Mouse (Mus musculus) midbrain, embryonic 12.5 days (tissue): Measurements from ENCODE around the gene Vwa2. TPM values are rescaled to one million over a fixed set of nuclear protein-coding genes. Genes with fewer than 3 reads are reported as not detected.

ENCODE experiments used
- ATAC-seq: fragments of 200-750 bp; cut with Nextera tagmentation; 2 replicates; pipeline ENCODE4 v1.8.0; 2017; ENCODE audit warnings: low read depth, moderate TSS enrichment, moderate library complexity; ENCODE audit not compliant: low FRiP score
- H3K27ac ChIP-seq: fragments of 300-500 bp; sonication (generic); replicated peaks from 2 replicates; pipeline ENCODE4 v1.5.1; 2016; ENCODE audit warnings: mild to moderate bottlenecking
- H3K27me3 ChIP-seq: fragments of 300-500 bp; sonication (generic); 2 replicates; pipeline ENCODE4 v1.6.1; 2016; ENCODE audit warnings: mild to moderate bottlenecking
- H3K36me3 ChIP-seq: fragments of 300-500 bp; sonication (generic); 2 replicates; pipeline ENCODE4 v1.6.1; 2016
- H3K4me1 ChIP-seq: fragments of 300-500 bp; sonication (generic); 2 replicates; pipeline ENCODE4 v1.6.1; 2016
- H3K4me2 ChIP-seq: fragments of 300-500 bp; sonication (generic); replicated peaks from 2 replicates; pipeline ENCODE4 v1.6.1; 2016; ENCODE audit warnings: mild to moderate bottlenecking, moderate library complexity
- H3K4me3 ChIP-seq: fragments of 300-500 bp; sonication (generic); 2 replicates; pipeline ENCODE4 v1.5.1; 2016; ENCODE audit warnings: mild to moderate bottlenecking
- H3K9ac ChIP-seq: fragments of 300-500 bp; sonication (generic); replicated peaks from 2 replicates; pipeline ENCODE4 v1.6.1; 2016; ENCODE audit warnings: mild to moderate bottlenecking, moderate library complexity
- H3K9me3 ChIP-seq: fragments of 300-500 bp; sonication (generic); 2 replicates; pipeline ENCODE4 v1.6.1; 2016; ENCODE audit warnings: mild to moderate bottlenecking
- WGBS: fragments of 180-500 bp; shearing (Covaris S2); methylation state at CpG from one replicate; pipeline ENCODE4 v1.1.7; 2016; 5-methylcytosine and 5-hydroxymethylcytosine counted together
- polyA plus RNA-seq: library from polyadenylated mRNA; unstranded; fragments of >200 nt; fragmentation: Nextera tagmentation; extraction: Ambion mirVana; gene quantifications from 2 replicates; pipeline ENCODE4 v1.2.1, GENCODE M21; 2016

Vwa2 gene
- polyA plus RNA-seq, 1 experiment from 2014 or later, result 0.37 TPM

- Histone ChIP-seq H3K4me2 (no peak overlapping the region), H3K4me3 (no peak overlapping the region), H3K9me3 (0 out of 2 replicates have a peak, but pooled peaks cover 3% of the 10 kb centered on the region), H3K36me3 (no peaks in the 10 kb centered on the region), H3K27ac (no peak overlapping the region), H3K9ac (no peak overlapping the region), H3K4me1 (no peaks in the 10 kb centered on the region), H3K27me3 (0 out of 2 replicates have a peak, but pooled peaks cover 3% of the 10 kb centered on the region)
- no peak for ATAC-seq
- 57% methylated on average over 11 of the region's 11 CpGs for WGBS
Measured at GRCm38 (mm10) chr19:56910561-56910960, 36.5 kb downstream of the Vwa2 start.

- Histone ChIP-seq H3K4me1 (no peaks in the 10 kb centered on the region), H3K9me3 (0 out of 2 replicates have a peak, but pooled peaks cover 3% of the 10 kb centered on the region), H3K27ac (no peak overlapping the region), H3K4me3 (no peak overlapping the region), H3K4me2 (no peak overlapping the region), H3K9ac (no peak overlapping the region), H3K27me3 (0 out of 2 replicates have a peak, but pooled peaks cover 3% of the 10 kb centered on the region), H3K36me3 (no peaks in the 10 kb centered on the region)
- ATAC-seq, result no peak
- WGBS, result 92% methylated on average over 4 of the region's 4 CpGs
Measured at GRCm38 (mm10) chr19:56913761-56914160, 39.7 kb downstream of the Vwa2 start.

GRCm38 (mm10) chr19:56914658-56915057, 40.6 kb downstream of the Vwa2 start:
- Histone ChIP-seq H3K27me3 (0 out of 2 replicates have a peak, but pooled peaks cover 3% of the 10 kb centered on the region), H3K36me3 (no peaks in the 10 kb centered on the region), H3K9me3 (0 out of 2 replicates have a peak, but pooled peaks cover 3% of the 10 kb centered on the region), H3K9ac (no peak overlapping the region), H3K4me1 (no peaks in the 10 kb centered on the region), H3K4me3 (no peak overlapping the region), H3K27ac (no peak overlapping the region), H3K4me2 (no peak overlapping the region)
- WGBS, result 94% methylated on average over 3 of the region's 3 CpGs
- ATAC-seq, result no peak

GRCm38 (mm10) chr19:56915084-56915483, 41.0 kb downstream of the Vwa2 start:
- no peak overlapping the region for H3K4me3 ChIP-seq
- H3K36me3 ChIP-seq, result no peaks in the 10 kb centered on the region
- WGBS, result 53% methylated on average over 6 of the region's 6 CpGs
- H3K27me3 ChIP-seq, result 0 out of 2 replicates have a peak, but pooled peaks cover 3% of the 10 kb centered on the region
- H3K27ac ChIP-seq, result no peak overlapping the region
- H3K4me1 ChIP-seq, result no peaks in the 10 kb centered on the region
- H3K4me2 ChIP-seq, result no peak overlapping the region
- no peak for ATAC-seq
- 0 out of 2 replicates have a peak, but pooled peaks cover 3% of the 10 kb centered on the region for H3K9me3 ChIP-seq
- no peak overlapping the region for H3K9ac ChIP-seq

GRCm38 (mm10) chr19:56919628-56920027, 45.6 kb downstream of the Vwa2 start:
- Histone ChIP-seq H3K9me3 (no peaks in the 10 kb centered on the region), H3K4me3 (no peak overlapping the region), H3K9ac (no peak overlapping the region), H3K27me3 (no peaks in the 10 kb centered on the region), H3K36me3 (no peaks in the 10 kb centered on the region), H3K4me1 (no peaks in the 10 kb centered on the region), H3K4me2 (no peak overlapping the region), H3K27ac (no peak overlapping the region)
- peak; percentile 54; the same call in 1 of the 2 replicates for ATAC-seq
- WGBS, result 25% methylated on average over 7 of the region's 7 CpGs

GRCm38 (mm10) chr19:56920232-56920631, 46.2 kb downstream of the Vwa2 start:
- Histone ChIP-seq H3K27me3 (no peaks in the 10 kb centered on the region), H3K4me2 (no peak overlapping the region), H3K9me3 (no peaks in the 10 kb centered on the region), H3K27ac (no peak overlapping the region), H3K4me3 (no peak overlapping the region), H3K9ac (no peak overlapping the region), H3K4me1 (no peaks in the 10 kb centered on the region), H3K36me3 (no peaks in the 10 kb centered on the region)
- no peak for ATAC-seq
- WGBS, result 90% methylated on average over 13 of the region's 13 CpGs

GRCm38 (mm10) chr19:56921744-56922143, 47.7 kb downstream of the Vwa2 start:
- Histone ChIP-seq H3K9ac (no peak overlapping the region), H3K27me3 (no peaks in the 10 kb centered on the region), H3K4me2 (no peak overlapping the region), H3K9me3 (no peaks in the 10 kb centered on the region), H3K36me3 (no peaks in the 10 kb centered on the region), H3K4me1 (no peaks in the 10 kb centered on the region), H3K4me3 (no peak overlapping the region), H3K27ac (no peak overlapping the region)
- ATAC-seq, result no peak
- 77% methylated on average over 5 of the region's 5 CpGs for WGBS

- Histone ChIP-seq H3K9me3 (no peaks in the 10 kb centered on the region), H3K27ac (no peak overlapping the region), H3K4me2 (no peak overlapping the region), H3K4me3 (no peak overlapping the region), H3K36me3 (no peaks in the 10 kb centered on the region), H3K9ac (no peak overlapping the region), H3K27me3 (no peaks in the 10 kb centered on the region), H3K4me1 (no peaks in the 10 kb centered on the region)
- 86% methylated on average over 3 of the region's 3 CpGs for WGBS
- ATAC-seq, result no peak
Measured at GRCm38 (mm10) chr19:56929392-56929791, 55.3 kb downstream of the Vwa2 start.

GRCm38 (mm10) chr19:56930029-56930428, 56.0 kb downstream of the Vwa2 start:
- H3K4me2 ChIP-seq, result no peak overlapping the region
- no peak for ATAC-seq
- 87% methylated on average over 9 of the region's 9 CpGs for WGBS
- H3K4me3 ChIP-seq, result no peak overlapping the region
- no peaks in the 10 kb centered on the region for H3K27me3 ChIP-seq
- H3K36me3 ChIP-seq, result no peaks in the 10 kb centered on the region
- H3K9me3 ChIP-seq, result no peaks in the 10 kb centered on the region
- H3K4me1 ChIP-seq, result no peaks in the 10 kb centered on the region
- no peak overlapping the region for H3K9ac ChIP-seq
- H3K27ac ChIP-seq, result no peak overlapping the region

- no peak for ATAC-seq
- Histone ChIP-seq H3K27ac (no peak overlapping the region), H3K4me3 (no peak overlapping the region), H3K36me3 (no peaks in the 10 kb centered on the region), H3K9ac (no peak overlapping the region), H3K27me3 (no peaks in the 10 kb centered on the region), H3K4me2 (no peak overlapping the region), H3K4me1 (no peaks in the 10 kb centered on the region), H3K9me3 (no peaks in the 10 kb centered on the region)
- WGBS, result 81% methylated on average over 3 of the region's 3 CpGs
Measured at GRCm38 (mm10) chr19:56933800-56934199, 59.8 kb downstream of the Vwa2 start.

GRCm38 (mm10) chr19:56935111-56935510, 61.1 kb downstream of the Vwa2 start:
- H3K9ac ChIP-seq, result no peak overlapping the region
- WGBS, result 89% methylated on average over 6 of the region's 6 CpGs
- no peak overlapping the region for H3K27ac ChIP-seq
- no peak overlapping the region for H3K4me2 ChIP-seq
- H3K4me3 ChIP-seq, result no peak overlapping the region
- H3K4me1 ChIP-seq, result no peaks in the 10 kb centered on the region
- H3K9me3 ChIP-seq, result no peaks in the 10 kb centered on the region
- H3K36me3 ChIP-seq, result no peaks in the 10 kb centered on the region
- no peaks in the 10 kb centered on the region for H3K27me3 ChIP-seq
- ATAC-seq, result no peak

- Histone ChIP-seq H3K9ac (no peak overlapping the region), H3K4me1 (no peaks in the 10 kb centered on the region), H3K4me2 (no peak overlapping the region), H3K27me3 (no peaks in the 10 kb centered on the region), H3K27ac (no peak overlapping the region), H3K4me3 (no peak overlapping the region), H3K9me3 (no peaks in the 10 kb centered on the region), H3K36me3 (no peaks in the 10 kb centered on the region)
- no peak for ATAC-seq
- 82% methylated on average over 7 of the region's 7 CpGs for WGBS
Measured at GRCm38 (mm10) chr19:56935777-56936176, 61.7 kb downstream of the Vwa2 start.

- Histone ChIP-seq H3K4me2 (no peak overlapping the region), H3K9me3 (no peaks in the 10 kb centered on the region), H3K4me3 (no peak overlapping the region), H3K4me1 (no peaks in the 10 kb centered on the region), H3K27me3 (no peaks in the 10 kb centered on the region), H3K36me3 (no peaks in the 10 kb centered on the region), H3K27ac (no peak overlapping the region), H3K9ac (no peak overlapping the region)
- WGBS, result 96% methylated on average over 8 of the region's 8 CpGs
- no peak for ATAC-seq
Measured at GRCm38 (mm10) chr19:56936253-56936652, 62.2 kb downstream of the Vwa2 start.
